Mouse (Mus musculus) liver, postnatal 0 days (tissue): ENCODE data around the gene Rab19. TPM values are rescaled to one million over a fixed set of nuclear protein-coding genes. Genes with fewer than 3 reads are reported as not detected.
"Not testable (repeated sequence)": the region's sequence is repeated elsewhere in the genome, so short reads cannot be mapped to it uniquely, and the experiment has no call there.

ENCODE experiments used
- ATAC-seq: fragments of 200-750 bp; cut with Nextera tagmentation; 2 replicates; pipeline ENCODE4 v1.8.0; 2017; ENCODE audit warnings: mild to moderate bottlenecking, moderate library complexity
- DNase-seq: peaks from one replicate; pipeline ENCODE4 v3.0.0-alpha.2; 2016
- H3K27ac ChIP-seq: fragments of 300-500 bp; sonication (generic); 2 replicates; pipeline ENCODE4 v1.5.1; 2014; ENCODE audit warnings: antibody characterized with exemption, moderate library complexity, mild to moderate bottlenecking, low read depth
- H3K27me3 ChIP-seq: fragments of 300-500 bp; sonication (generic); 2 replicates; pipeline ENCODE4 v1.6.1; 2014; ENCODE audit warnings: low read length, control low read depth, mixed read lengths; ENCODE audit not compliant: insufficient read depth
- H3K36me3 ChIP-seq: fragments of 300-500 bp; sonication (generic); replicated peaks from 2 replicates; pipeline ENCODE4 v1.6.1; 2014; ENCODE audit warnings: mild to moderate bottlenecking, control low read depth, low read length, moderate library complexity, mixed read lengths; ENCODE audit not compliant: insufficient read depth
- H3K4me1 ChIP-seq: fragments of 300-500 bp; sonication (generic); 2 replicates; pipeline ENCODE4 v1.6.1; 2014; ENCODE audit warnings: antibody characterized with exemption, mild to moderate bottlenecking, control low read depth; ENCODE audit not compliant: insufficient read depth
- H3K4me2 ChIP-seq: fragments of 300-500 bp; sonication (generic); 2 replicates; pipeline ENCODE4 v1.6.1; 2014; ENCODE audit warnings: low read depth, mild to moderate bottlenecking, low read length, moderate library complexity, mixed read lengths
- H3K4me3 ChIP-seq: fragments of 300-500 bp; sonication (generic); 2 replicates; pipeline ENCODE4 v1.5.1; 2014; ENCODE audit warnings: low read depth, low read length
- H3K9ac ChIP-seq: fragments of 300-500 bp; sonication (generic); replicated peaks from 2 replicates; pipeline ENCODE4 v1.6.1; 2014; ENCODE audit warnings: mild to moderate bottlenecking, moderate library complexity
- H3K9me3 ChIP-seq: fragments of 300-500 bp; sonication (generic); 2 replicates; pipeline ENCODE4 v1.6.1; 2016; ENCODE audit warnings: mild to moderate bottlenecking, control low read depth, low read length, mixed read lengths
- CTCF ChIP-seq: sonication (generic); IDR thresholded peaks from 2 replicates; pipeline ENCODE4 v1.5.1; 2016; ENCODE audit warnings: antibody characterized with exemption, low read depth
- EP300 ChIP-seq: IDR thresholded peaks from 2 replicates; pipeline ENCODE4 v1.6.1; 2016; ENCODE audit warnings: antibody characterized with exemption, low read depth, mild to moderate bottlenecking
- WGBS: fragments of 180-500 bp; shearing (Covaris S2); extraction: QIAGEN DNeasy Blood & Tissue Kit; methylation state at CpG from one replicate; pipeline ENCODE4 v1.1.7; 2014; ENCODE audit not compliant: insufficient replicate concordance; 5-methylcytosine and 5-hydroxymethylcytosine counted together
- polyA plus RNA-seq: library from polyadenylated mRNA; unstranded; fragments of >200 nt; fragmentation: Nextera tagmentation; extraction: Ambion mirVana; gene quantifications from 2 replicates; pipeline ENCODE4 v1.2.1, GENCODE M21; 2015

Rab19 gene
- polyA plus RNA-seq, 1 experiment from 2014 or later = 0.95 TPM

GRCm38 (mm10) chr6:39414106-39414505 is 33.1 kb downstream of the Rab19 start:
- Histone ChIP-seq H3K27ac (no peak overlapping the region), H3K9ac (no peak overlapping the region), H3K9me3 (no peaks in the 10 kb centered on the region), H3K36me3 (peaks cover 16% of the 10 kb centered on the region), H3K4me1 (peaks cover 20% of the 10 kb centered on the region), H3K4me2 (no peak overlapping the region), H3K4me3 (no peak overlapping the region), H3K27me3 (no peaks in the 10 kb centered on the region)
- no peak for DNase-seq
- no peak for ATAC-seq
- WGBS = 81% methylated on average over 1 of the region's 1 CpGs
- no peak for TF ChIP-seq EP300
- TF ChIP-seq CTCF = peak; percentile 52

GRCm38 (mm10) chr6:39415762-39416161 is 34.8 kb downstream of the Rab19 start:
- Histone ChIP-seq H3K27ac (0 out of 2 replicates have a peak overlapping the region, but pooled peaks have one; percentile 56), H3K4me1 (peaks cover 23% of the 10 kb centered on the region), H3K9me3 (no peaks in the 10 kb centered on the region), H3K4me2 (peak overlapping the region; percentile 22; the same call in 1 of the 2 replicates), H3K36me3 (peaks cover 4% of the 10 kb centered on the region; the same call in 1 of the 2 replicates), H3K27me3 (no peaks in the 10 kb centered on the region), H3K4me3 (no peak overlapping the region), H3K9ac (no peak overlapping the region)
- 55% methylated on average over 3 of the region's 5 CpGs for WGBS
- ATAC-seq (no peak), DNase-seq (peak; percentile 87)
- TF ChIP-seq EP300 (no peak), CTCF (peak; percentile 82)

DNA sequence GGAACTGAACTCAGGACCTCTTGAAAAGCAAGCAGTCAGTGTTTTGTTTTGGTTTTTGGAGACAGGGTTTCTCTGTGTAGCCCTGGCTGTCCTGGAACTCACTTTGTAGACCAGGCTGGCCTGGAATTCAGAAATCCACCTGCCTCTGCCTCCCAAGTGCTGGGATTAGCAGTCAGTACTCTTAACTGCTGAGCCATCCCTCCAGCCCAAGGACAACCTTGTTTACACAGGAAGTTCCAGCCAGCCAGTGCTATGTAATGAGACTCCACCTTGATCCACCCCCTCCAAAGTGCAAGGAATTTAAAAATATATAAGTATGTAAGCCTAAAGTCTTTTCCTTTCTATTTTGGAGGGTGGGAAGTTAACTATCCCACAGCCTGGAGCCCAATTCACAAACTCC is 35.7 kb downstream of the Rab19 start:
- not testable (repeated sequence) for H3K9ac ChIP-seq, DNase-seq, H3K36me3 ChIP-seq, ATAC-seq, H3K9me3 ChIP-seq, H3K27me3 ChIP-seq
- 0 out of 2 replicates have a peak, but pooled peaks have one; percentile 18 for TF ChIP-seq CTCF
- H3K27ac ChIP-seq = peak overlapping the region; percentile 56
- H3K4me1 ChIP-seq = peaks cover 27% of the 10 kb centered on the region
- peak overlapping the region; percentile 32 for H3K4me3 ChIP-seq
- peak overlapping the region; percentile 80 for H3K4me2 ChIP-seq

DNA sequence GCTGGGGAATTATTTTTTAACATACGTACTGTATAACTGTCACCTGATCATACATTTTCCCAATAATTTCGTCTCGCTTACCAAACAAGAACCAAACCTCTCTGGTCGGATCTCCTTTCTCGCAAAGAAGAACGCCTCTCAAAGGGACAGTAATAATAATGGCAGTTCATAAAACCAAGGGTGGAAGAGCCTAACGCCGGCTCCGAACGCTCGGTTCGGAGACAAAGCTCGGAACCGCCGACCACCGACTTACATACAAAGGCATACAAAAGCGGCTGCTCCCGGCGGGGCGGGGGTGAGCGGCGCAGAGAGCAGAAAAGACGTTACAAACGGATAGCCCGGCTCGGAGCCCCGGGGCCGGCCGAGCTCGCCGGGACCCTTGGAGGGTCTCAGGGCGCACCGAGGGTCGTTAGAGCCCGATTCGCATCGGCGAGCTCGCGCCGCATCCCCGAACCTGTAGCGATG is 38.4 kb downstream of the Rab19 start:
- H3K4me1 ChIP-seq = peaks cover 33% of the 10 kb centered on the region
- no peaks in the 10 kb centered on the region for H3K9me3 ChIP-seq
- 0 out of 2 replicates have a peak, but pooled peaks have one; percentile 1 for ATAC-seq
- peak overlapping the region; percentile 80 for H3K4me2 ChIP-seq
- peak overlapping the region; percentile 100 for H3K4me3 ChIP-seq
- TF ChIP-seq EP300 = no peak
- TF ChIP-seq CTCF = no peak
- H3K36me3 ChIP-seq = peaks cover 2% of the 10 kb centered on the region; the same call in 1 of the 2 replicates
- DNase-seq = no peak
- H3K27ac ChIP-seq = peak overlapping the region; percentile 97
- no peaks in the 10 kb centered on the region for H3K27me3 ChIP-seq
- peak overlapping the region; percentile 96 for H3K9ac ChIP-seq
- WGBS = under 1% methylated on average over 36 of the region's 43 CpGs

- H3K9ac ChIP-seq = peak within 1 kb of the TSS; percentile 96
- peak within 1 kb of the TSS; percentile 97 for H3K27ac ChIP-seq
- peaks cover 35% of the 10 kb centered on the region for H3K4me1 ChIP-seq
- ATAC-seq (peak; percentile 84), DNase-seq (peak; percentile 90)
- H3K27me3 ChIP-seq = no peaks in the 10 kb centered on the region
- no peak; the same call in 1 of the 2 replicates for TF ChIP-seq CTCF
- no peak for TF ChIP-seq EP300
- no peaks in the 10 kb centered on the region for H3K9me3 ChIP-seq
- peak within 1 kb of the TSS; percentile 80 for H3K4me2 ChIP-seq
- peak within 1 kb of the TSS; percentile 100 for H3K4me3 ChIP-seq
- H3K36me3 ChIP-seq = peaks cover 2% of the 10 kb centered on the region; the same call in 1 of the 2 replicates
- 1% methylated on average over 49 of the region's 82 CpGs for WGBS
Observed at GRCm38 (mm10) chr6:39419851-39420721, 39.1 kb downstream of the Rab19 start, which contains the start of gene Mkrn1. TSS of gene Mkrn1 (minus strand) at chr6:39420462.

- TF ChIP-seq CTCF (no peak), EP300 (no peak)
- no peaks in the 10 kb centered on the region for H3K9me3 ChIP-seq
- H3K4me2 ChIP-seq = peak overlapping the region; percentile 80
- peaks cover 2% of the 10 kb centered on the region; the same call in 1 of the 2 replicates for H3K36me3 ChIP-seq
- peaks cover 37% of the 10 kb centered on the region for H3K4me1 ChIP-seq
- no peak overlapping the region for H3K9ac ChIP-seq
- H3K27ac ChIP-seq = no peak overlapping the region
- 47% methylated on average over 4 of the region's 4 CpGs for WGBS
- H3K4me3 ChIP-seq = peak overlapping the region; percentile 100
- no peak for DNase-seq
- ATAC-seq = no peak
- H3K27me3 ChIP-seq = no peaks in the 10 kb centered on the region
Observed at GRCm38 (mm10) chr6:39420867-39421266, 39.9 kb downstream of the Rab19 start.
